Mouse (Mus musculus): Measurements from ENCODE around the gene Fgfrl1.

Fgfrl1 gene

DNA sequence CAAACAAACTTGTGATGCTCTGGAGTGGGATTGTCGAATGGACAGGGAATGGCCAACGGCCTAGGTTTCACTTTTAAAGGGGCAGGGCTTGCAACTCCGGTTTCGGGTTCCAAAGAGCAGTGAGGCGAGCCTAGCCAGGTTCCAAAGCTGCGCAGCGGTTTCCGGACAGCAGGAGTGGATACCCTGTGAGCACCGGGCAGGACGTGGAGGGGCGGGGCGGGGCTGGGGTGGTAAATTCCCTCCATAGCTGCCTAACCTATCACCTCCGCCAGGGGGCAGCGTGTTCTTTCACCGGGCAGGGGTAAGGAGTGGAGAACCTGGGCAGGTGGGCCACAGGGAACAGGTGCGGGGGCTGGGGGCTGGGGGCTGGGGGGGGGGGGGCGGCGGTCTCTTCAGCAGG is at the start of gene Fgfrl1:
Gene Fgfrl1 (plus strand): TSS at position 112 of the 400 bp plus-strand sequence.
- in situ Hi-C loops (cut with MboI): no loop called here

DNA sequence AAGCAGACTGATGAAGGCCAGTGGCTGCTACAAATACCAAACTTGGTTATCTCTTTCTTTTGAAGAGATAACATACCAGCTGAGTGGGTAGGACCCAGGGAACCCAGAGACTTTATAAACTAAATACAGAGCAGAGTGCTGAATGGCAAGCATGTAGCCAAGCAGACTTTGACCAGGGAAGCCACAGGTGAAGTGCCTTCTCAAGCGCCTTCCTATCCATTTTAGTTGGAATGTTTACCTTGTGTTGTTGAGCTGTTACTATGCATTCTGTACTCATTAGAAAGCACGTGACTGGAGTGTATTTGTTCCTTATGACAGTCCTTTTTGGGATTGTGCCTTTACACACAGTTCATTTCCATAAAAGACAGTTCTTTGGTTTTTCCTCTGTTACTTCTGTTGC is 48.5 kb upstream of the Fgfrl1 start:
- in situ Hi-C loops (cut with MboI): no loop called here

DNA sequence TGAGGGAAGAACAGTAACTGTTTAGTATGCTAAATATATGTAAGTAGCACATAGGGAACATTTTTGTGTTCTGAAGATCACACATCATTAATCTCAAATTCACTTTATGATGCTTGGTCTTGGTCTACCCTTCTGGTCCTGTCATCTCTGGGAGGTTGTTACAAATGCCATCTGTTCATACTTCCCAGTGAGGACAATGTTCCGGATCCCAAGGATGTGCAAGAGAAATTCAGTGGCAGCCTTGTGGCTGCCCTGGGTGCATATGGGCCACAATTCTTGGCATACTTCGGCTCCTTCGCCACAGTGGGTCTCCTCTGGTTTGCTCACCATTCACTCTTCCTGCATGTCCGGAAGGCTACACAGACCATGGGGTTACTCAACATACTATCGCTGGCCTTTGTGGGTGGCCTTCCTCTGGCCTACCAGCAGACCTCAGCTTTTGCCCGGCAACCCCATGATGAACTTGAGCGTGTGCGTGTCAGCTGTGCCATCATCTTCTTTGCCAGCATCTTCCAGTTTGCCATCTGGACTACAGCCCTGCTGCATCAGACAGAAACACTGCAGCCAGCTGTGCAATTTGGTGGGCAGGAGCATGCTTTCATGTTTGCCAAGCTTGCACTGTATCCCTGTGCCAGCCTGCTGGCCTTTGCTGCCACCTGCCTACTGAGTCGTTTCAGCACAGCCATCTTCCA is 46.4 kb upstream of the Fgfrl1 start:
- in situ Hi-C loops (cut with MboI): no loop called here

DNA sequence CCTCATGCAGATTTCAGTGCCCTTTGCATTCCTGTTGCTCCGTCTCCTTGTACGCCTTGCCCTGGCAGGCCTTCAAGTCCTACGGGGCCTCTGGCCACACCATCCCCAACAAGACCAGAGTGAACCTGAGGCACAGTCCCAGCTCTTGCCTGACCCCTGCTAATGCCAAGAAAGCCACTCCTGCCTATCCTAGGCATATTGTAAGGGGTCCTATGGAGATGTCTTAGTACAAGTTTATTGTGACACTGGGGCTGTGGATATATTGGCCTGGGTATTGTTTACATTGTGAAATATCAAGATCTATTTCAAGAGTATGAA is 45.9 kb upstream of the Fgfrl1 start:
- in situ Hi-C loops (cut with MboI): no loop called here

DNA sequence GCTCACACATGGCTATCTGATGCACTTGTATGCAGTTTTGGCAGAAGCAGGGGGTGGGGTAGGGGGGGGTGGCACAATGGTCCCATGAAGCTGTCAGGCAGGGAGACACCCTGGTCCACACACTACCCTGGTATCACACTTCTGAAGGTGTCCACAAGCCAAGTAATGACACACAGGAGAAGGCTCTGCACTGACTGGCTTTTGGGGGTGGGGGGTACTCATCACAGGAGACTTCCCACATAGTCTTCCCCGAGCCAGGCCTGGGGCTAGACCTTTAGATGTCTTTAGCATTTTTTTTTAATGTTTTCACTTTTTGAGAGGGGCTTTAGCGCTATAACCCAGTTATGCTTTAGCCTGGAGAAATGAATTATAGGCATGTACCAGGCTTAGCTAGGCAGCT is 44.9 kb upstream of the Fgfrl1 start:
- in situ Hi-C loops (cut with MboI): no loop called here

DNA sequence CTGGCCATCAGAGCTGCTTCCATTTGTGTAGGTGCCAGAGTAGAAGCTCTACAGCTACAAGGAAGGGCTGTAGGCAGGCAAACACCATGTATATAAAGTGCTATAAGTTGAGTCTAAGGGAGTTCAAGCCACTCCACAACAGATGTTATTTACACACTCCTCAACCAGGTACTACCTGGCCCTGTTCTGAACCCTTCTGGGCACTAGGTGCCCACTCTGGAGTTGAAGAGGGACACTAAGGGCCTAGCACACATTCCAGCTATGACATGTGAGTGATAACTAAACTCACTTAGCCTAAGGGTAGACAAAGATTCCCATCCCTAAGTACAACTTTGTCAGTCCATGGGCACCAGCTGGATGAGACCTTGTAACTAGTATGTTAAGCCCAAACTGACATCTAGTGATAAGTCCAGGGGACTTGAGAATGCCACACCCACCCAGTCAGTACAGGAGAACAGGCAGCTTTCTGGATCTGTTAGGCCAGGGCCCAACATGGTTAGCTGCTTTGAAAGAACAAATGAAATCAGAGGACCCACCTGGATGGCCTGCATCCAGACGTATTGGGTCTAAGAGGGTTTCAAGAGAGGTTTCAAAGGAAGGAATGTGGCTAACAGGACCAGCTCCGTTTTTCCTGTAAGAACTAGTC is 44.2 kb upstream of the Fgfrl1 start:
- in situ Hi-C loops (cut with MboI): no loop called here

DNA sequence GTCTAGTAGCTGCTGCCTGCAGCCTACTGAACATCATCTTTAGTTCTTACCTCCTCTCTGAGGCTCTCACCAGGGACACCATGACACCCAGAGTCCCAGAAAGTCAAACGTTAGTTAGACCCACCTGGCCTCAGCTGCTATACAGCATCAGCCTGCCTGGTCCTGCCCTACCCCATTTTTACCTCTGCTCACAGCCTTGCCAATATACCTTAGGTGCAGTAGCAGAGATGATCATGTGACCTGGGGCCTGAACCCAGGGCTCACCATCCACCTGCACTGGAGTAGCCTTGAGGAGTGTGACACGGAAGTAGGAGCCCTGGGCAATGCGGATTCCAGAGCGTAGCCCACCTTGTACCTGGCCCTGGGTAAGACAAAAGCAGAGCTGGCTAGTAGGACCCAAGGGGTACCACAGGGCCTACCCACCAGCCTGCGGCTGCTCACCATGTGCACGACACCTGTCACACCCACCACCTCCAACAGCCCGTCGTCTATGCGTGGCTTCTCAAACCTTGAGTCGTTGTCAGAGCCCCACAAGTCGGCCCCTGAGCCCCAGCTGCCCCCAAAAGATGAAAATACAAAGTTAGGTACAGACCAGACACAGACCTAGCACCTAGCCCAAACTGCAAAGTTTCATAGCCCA is 43.1 kb upstream of the Fgfrl1 start:
- in situ Hi-C loops (cut with MboI): no loop called here

DNA sequence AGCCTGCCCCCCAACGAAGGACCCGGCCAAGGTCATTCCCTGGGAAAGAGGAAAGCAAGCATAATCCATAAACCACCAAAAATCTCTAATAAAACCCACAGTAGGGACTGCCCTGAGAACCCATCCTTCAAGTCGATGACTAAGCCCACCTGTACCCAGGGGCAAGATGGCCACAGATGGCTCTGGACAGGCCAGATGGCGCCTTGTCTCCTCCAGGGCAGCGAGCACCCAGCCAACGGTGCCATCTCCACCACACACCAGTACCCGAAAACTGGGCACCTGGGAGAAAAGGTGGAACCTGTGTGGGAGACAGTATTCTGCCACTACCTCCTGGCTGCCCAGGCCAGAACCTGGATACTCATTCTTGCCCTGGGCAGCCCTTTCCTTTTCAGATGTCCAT is 41.8 kb upstream of the Fgfrl1 start:
- in situ Hi-C loops (cut with MboI): no loop called here

DNA sequence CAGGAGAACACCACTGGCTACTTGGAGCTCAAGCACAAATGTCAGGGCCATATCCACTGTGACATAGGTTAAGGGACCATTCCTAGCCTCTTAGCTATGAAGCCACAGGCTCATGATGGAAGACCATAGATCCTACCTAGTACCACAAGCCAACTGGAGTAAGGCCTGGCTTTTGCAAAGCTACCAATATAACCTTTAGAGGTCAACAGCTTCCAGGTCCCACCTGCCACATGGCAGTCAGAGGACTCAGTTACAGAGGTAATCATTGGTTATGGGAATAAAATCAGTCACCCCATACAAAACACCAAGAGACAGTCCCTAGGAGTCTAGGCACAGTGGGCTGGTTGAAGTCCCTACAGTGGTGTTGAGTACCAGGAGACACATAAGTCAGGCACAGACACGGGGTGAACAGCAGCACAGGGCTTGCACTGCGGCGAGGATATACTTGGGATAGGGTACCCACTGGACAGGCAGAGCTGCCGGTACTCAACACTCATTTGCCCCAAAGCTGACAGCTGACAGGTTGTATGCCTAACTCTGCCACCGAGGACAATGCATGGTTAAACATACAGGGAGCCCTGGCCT is 41.0 kb upstream of the Fgfrl1 start:
- in situ Hi-C loops (cut with MboI): no loop called here

DNA sequence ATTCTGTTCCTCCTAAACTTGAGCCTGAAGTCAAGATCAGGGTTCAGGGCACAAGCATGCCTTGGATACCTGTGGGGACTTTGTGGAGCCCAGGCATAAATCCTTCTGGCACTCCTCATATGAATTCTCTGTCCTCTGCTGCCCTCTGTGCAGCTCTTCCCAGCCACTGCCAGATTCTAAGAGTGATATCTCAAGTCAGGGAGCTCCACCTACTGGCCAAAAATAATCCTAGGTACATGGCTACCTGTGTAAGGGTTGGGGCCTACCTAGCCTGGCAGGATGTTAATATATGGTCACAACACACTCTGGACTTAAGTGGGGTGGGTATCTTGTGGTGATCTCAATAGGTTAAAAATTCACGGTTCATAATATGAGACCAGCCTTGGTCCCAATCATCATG is 40.4 kb upstream of the Fgfrl1 start:
- in situ Hi-C loops (cut with MboI): no loop called here

DNA sequence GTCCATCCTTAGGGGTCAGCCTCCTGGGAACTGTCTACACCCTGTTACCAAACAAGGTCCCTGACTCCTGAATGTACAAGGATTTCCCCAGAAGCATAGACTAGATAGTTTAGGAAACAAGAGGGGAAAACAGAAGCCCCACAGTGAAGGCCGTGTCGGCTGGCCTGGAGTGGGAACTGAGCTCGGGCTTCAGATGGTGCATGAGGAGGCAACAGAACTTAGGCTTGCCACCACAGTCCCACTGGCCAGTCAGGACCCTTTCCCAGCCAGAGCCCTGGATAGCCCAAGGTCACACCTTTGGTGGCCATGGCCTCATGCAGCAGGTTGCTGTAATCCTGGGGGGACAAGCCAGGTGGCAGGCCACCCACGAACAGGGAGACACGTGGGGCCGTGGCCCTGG is 38.8 kb upstream of the Fgfrl1 start:
- in situ Hi-C loops (cut with MboI): no loop called here

DNA sequence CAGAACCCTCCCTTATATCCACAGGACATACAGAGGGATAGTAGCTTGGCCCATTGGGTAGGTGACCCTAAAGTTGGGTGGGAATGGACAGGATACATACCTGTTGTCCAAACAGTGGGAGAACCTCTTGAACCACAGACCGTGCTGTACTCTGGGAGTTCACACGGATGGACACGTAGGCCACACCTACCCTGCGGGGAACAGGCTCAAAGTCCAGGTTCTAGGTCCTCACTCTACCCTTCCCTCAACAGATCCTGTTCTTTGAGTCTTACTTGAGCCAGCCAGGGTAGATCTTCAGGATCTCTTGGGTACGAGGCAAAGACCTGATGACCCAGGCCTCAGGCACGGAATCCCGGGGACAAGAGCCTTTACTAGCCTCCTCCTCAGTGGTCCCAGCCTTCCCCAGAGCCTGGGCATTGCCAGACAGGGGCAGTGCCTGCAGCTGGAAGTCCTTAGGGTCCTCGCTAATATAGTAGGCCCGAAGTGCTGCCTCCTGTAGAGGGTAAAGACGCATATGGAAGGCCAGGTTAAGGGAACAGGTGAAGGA is 37.7 kb upstream of the Fgfrl1 start:
- in situ Hi-C loops (cut with MboI): no loop called here

DNA sequence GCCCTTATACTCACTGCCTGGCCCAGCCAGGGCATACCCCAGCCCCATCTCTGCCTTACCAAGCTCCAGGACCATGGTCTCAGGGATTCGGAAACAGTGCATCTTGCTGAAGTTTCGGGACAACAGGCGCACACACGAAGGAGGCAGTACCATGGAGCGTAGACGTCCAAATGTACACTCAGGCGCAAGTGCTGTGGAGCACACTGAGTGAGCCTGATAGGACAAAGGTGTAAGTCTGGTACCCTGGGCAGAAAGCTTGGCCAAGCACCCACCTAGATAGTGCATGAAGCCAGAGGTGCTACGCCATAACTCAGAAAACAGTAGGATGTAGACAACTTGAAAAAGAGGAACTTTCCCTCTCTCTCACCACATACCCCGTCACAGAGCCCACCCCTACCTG is 36.8 kb upstream of the Fgfrl1 start:
- in situ Hi-C loops (cut with MboI): no loop called here

DNA sequence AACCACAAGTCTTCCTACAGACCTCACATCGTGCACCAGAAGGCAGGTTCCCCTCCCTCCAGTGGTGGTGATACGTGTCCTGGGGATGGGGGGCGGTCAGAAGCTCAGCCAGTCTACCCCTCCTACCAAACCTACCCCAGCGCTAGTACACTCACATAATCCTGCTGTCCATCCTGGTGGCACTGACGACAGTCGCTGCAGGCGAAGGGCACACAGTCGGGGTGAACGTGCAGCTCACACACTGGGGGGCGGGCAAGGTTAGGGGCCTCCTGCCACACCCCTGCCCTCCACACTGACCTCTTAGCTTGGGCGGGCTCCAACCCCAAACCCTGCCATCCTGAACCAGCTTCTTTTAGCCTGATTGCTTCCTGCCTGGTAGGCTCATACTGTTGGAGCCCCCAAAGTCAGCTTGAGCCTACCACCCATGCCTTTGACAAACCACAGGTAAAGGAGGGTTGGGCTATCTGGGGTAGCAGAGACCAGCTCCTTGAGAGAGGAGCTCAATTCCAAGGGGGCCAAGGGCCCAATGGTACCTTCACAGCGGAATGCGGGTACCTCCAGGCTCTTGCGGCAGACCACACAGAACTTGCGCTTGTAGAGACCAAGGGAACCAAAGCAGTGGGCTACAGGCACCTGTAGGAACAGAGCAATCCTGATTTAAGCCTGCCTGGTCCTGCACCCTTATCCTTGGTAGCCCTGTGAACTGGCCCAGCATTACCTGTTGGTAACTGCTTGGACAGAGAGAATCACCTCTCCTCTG is 36.1 kb upstream of the Fgfrl1 start:
- in situ Hi-C loops (cut with MboI): no loop called here

DNA sequence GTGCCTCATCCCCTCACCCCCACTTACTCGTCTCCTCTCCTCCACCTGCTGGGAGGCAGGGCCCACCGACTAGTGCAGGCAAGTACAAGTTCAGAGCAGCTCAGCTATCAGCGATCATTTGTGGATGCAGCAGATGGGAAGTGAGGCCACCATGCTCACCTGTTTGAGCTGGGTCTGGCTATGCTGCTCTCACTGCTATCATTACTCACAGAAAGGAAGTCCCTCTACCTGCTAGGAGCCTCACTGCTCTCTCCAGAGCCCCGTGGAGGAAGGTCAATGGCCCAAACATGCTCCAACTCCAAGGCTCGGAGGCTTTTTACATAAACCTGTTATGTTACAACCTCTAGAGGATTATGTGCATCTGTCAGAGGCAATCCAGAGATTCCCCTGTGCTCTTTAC is 34.8 kb upstream of the Fgfrl1 start:
- in situ Hi-C loops (cut with MboI): no loop called here

DNA sequence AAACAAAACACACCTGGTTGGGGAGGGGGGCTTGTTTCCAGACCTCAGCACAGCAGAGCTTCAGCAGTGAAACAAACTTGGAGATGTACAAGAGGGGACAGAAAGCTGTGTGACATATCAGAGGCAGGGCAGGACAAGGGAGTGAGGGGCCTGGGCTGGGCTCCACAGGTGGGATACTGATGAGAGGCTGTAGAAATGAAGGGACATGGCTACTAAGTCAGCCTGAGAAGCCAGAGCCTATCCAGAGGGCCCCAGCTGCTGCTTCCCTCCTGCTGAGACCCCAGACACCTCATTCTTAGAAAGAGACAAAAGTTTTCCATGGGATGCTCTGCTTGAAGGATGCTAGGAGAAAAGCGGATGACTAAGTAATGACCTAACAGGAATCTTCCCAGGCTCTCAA is 33.6 kb upstream of the Fgfrl1 start:
- in situ Hi-C loops (cut with MboI): no loop called here

DNA sequence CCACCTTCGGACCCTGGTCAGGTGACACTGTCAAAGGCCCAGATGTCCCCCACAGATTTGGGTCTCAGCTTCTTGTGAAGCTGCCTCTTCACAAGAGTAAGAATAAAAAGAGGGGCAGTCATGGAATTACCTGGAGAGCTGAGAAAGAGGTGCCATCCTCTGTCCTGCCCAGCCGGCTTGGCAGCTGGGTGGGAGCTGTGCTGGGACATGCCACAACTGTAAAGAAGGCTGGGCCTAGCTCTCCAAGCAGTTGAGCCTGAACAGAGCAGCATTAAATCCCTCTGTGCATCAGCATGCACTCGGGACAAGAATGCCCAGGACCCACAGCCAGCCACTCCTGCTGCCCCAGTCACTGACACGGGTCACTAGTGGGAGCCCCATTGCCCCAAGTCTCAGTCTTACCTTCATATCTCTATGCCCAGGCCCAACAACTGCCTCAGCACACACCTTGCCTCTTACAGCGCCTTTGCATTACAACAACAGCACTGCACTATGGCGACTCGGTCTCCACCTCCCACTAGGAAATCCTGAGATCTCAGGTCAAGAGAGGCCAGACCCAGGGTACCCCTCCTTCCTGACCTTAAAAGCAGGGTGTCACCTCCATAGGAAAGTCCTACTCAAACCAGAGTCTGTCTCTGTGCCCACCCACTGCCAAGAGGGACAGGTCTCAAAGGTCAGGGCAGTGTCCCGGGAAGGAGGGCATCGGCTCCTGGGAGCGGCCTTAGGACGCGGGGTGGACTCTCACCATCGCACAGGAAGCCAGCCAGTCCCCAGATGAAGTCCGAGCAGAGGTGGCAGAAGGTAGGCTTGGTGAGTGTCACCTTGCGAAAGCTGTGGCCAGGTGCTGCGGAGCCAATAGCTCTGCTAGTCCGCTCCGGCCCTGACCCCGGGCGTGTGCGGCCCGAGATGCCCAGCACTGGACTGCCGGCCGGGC is 32.2 kb upstream of the Fgfrl1 start, which contains the start of gene Idua:
Gene Idua (plus strand): TSS at position 634 of the 934 bp plus-strand sequence.
- in situ Hi-C loops (cut with MboI): no loop called here

DNA sequence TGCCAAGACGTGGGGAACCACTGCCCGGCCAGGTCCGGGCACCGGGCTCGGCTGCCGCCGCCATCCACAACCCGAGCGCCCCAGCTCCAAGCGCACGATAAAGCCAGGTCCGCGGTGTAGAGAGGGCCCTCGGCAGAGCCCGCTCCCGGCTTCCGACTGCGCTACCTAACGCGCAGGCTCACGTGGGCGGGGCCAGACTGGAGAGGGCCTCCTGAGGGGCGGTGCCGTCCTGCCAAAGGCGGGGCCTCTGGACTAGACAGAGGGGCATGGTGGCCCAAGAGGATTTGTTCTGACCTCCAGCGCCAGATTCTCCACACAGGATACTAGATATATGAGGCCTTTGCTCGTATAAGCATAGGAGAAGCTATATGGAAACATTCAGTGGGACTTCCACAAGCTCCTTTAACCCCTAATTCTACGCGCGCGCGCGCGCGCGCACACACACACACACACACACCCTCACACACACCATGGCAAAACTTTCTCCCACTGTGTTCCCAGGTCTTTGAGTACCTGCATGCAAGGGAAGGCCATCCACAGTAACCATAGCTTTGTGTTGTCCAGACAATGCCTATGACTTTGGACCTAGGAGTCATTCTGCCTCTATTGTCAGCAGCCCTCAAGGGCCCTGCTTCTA is 31.4 kb upstream of the Fgfrl1 start:
- in situ Hi-C loops (cut with MboI): no loop called here

DNA sequence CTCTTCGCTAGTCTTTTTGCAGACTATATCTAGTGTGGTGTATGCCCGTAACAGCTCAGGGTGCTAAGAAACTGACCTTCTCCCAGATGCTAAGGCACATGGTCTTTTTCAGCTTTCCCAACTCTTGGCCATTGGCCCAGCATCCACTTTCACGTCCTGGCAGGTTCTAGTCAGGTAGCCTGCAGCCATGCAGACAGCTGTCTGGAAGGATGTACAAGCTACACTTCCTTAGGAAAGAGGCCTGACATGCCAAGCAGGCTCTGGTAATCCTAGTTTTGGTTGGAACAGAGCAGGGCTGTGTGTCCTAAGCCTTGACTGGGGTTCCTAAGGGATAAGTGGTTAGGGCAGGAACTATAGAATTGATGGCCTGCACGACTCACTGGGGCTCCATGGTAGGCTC is 29.4 kb upstream of the Fgfrl1 start:
- in situ Hi-C loops (cut with MboI): no loop called here

DNA sequence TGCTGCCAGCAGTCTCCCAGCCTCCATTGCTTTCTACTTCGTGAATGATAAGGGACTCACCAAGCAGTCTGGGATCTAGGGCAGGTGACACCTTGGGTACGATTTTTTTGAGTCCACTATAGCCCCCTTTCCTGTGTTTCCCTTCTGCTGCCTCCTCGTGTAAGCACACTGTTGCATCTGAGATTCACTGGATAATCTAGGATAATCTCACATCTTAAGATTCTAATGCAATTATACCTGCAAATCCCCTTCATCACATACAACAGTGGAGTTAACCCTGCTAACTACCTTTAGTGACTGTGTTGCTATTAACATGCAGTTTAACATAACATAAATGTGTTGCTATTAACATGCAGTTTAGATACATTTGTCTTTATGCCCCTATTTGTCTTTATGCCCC is 27.1 kb upstream of the Fgfrl1 start:
- in situ Hi-C loops (cut with MboI): no loop called here

DNA sequence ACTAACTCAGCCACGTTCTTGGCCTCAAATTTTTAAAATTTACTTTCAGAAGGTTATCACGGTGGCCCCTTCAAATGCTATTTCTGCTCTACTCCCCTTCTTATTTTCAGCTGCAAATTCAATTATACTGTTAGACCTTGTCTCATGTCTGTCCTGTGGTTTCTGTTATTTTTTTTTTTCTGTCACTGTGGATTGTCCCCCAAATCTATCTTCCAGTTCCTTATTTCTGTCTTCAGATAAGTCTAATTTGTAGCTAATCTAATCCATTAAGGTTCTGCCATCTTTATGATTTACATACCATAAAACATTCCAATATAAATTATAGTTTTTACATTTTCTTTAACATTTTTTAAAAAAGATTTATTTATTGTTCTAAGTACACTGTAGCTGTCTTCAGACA is 24.8 kb upstream of the Fgfrl1 start:
- in situ Hi-C loops (cut with MboI): no loop called here

All from mature B cell (primary cell).